Mouse (Mus musculus) intestine, postnatal 0 days (tissue): ENCODE data around the gene Mthfsd. TPM values are rescaled to one million over a fixed set of nuclear protein-coding genes. Genes with fewer than 3 reads are reported as not detected.

ENCODE experiments used
- ATAC-seq: fragments of 200-750 bp; cut with Nextera tagmentation; 2 replicates; pipeline ENCODE4 v1.8.0; 2017; ENCODE audit warnings: mild to moderate bottlenecking, moderate TSS enrichment, moderate library complexity
- H3K27ac ChIP-seq: fragments of 300-500 bp; sonication (generic); 2 replicates; pipeline ENCODE4 v1.5.1; 2014; ENCODE audit warnings: mild to moderate bottlenecking, low read depth, low read length, moderate library complexity
- H3K27me3 ChIP-seq: fragments of 300-500 bp; sonication (generic); replicated peaks from 2 replicates; pipeline ENCODE4 v1.6.1; 2014; ENCODE audit warnings: low read length, mixed read lengths; ENCODE audit not compliant: control insufficient read depth, insufficient read depth
- H3K36me3 ChIP-seq: fragments of 300-500 bp; sonication (generic); 2 replicates; pipeline ENCODE4 v1.6.1; 2014; ENCODE audit warnings: mild to moderate bottlenecking, moderate library complexity; ENCODE audit not compliant: control insufficient read depth, insufficient read depth
- H3K4me1 ChIP-seq: fragments of 300-500 bp; sonication (generic); replicated peaks from 2 replicates; pipeline ENCODE4 v1.6.1; 2014; ENCODE audit warnings: antibody characterized with exemption, low read length, mixed read lengths; ENCODE audit not compliant: control insufficient read depth, insufficient read depth
- H3K4me2 ChIP-seq: fragments of 300-500 bp; sonication (generic); replicated peaks from 2 replicates; pipeline ENCODE4 v1.6.1; 2014; ENCODE audit warnings: low read depth, mild to moderate bottlenecking, moderate library complexity
- H3K4me3 ChIP-seq: fragments of 300-500 bp; sonication (generic); 2 replicates; pipeline ENCODE4 v1.5.1; 2014; ENCODE audit warnings: low read depth, low read length
- H3K9ac ChIP-seq: fragments of 300-500 bp; sonication (generic); 2 replicates; pipeline ENCODE4 v1.6.1; 2014; ENCODE audit warnings: mild to moderate bottlenecking, low read depth, low read length
- H3K9me3 ChIP-seq: fragments of 300-500 bp; sonication (generic); 2 replicates; pipeline ENCODE4 v1.6.1; 2016; ENCODE audit warnings: mixed run types; ENCODE audit not compliant: control insufficient read depth
- CTCF ChIP-seq: sonication (generic); IDR thresholded peaks from 2 replicates; pipeline ENCODE4 v1.5.1; 2016; ENCODE audit warnings: low read depth, mild to moderate bottlenecking, control low read depth, antibody characterized with exemption, moderate library complexity
- WGBS: fragments of 180-500 bp; shearing (Covaris S2); extraction: QIAGEN DNeasy Blood & Tissue Kit; methylation state at CpG from one replicate; pipeline ENCODE4 v1.1.7; 2014; 5-methylcytosine and 5-hydroxymethylcytosine counted together
- polyA plus RNA-seq: library from polyadenylated mRNA; unstranded; fragments of >200 nt; fragmentation: Nextera tagmentation; extraction: Ambion mirVana; gene quantifications from 2 replicates; pipeline ENCODE4 v1.2.1, GENCODE M21; 2015

Mthfsd gene
- polyA plus RNA-seq, 1 experiment from 2014 or later = 24.9 TPM

- no peak overlapping the region for H3K4me3 ChIP-seq
- ATAC-seq = 0 out of 2 replicates have a peak, but pooled peaks have one; percentile 28
- no peak for TF ChIP-seq CTCF
- peak overlapping the region; percentile 35; the same call in 1 of the 2 replicates for H3K4me2 ChIP-seq
- H3K4me1 ChIP-seq = no peaks in the 10 kb centered on the region
- H3K9me3 ChIP-seq = no peaks in the 10 kb centered on the region
- peaks cover 43% of the 10 kb centered on the region for H3K27me3 ChIP-seq
- H3K27ac ChIP-seq = 0 out of 2 replicates have a peak overlapping the region, but pooled peaks have one; percentile 35
- peaks cover 4% of the 10 kb centered on the region for H3K36me3 ChIP-seq
- WGBS = 23% methylated on average over 6 of the region's 6 CpGs
- no peak overlapping the region for H3K9ac ChIP-seq
Observed at GRCm38 (mm10) chr8:121092141-121092540, 16.1 kb downstream of the Mthfsd start.

DNA sequence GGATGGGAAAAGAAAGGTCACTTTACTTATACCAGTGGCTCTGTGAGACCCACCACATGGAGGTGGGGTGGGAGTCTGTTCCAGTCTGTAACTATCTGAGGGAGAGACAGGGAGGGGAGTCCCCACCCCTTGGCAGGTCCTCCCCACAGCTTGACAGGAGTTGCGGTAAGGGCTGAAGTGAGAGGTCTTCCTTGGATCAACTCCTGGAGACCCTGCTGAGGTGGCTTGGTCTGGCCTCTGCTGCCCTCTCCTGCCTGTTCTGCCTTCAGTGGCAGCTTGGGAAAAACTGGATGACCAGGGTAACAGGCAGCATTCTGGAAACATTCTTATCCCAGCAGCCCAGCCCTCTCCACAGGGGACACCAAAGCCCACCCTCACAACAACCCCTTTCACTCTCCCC is 17.5 kb downstream of the Mthfsd start:
- 5% methylated on average over 1 of the region's 1 CpGs for WGBS
- peaks cover 3% of the 10 kb centered on the region; the same call in 1 of the 2 replicates for H3K36me3 ChIP-seq
- peak overlapping the region; percentile 84; the same call in 1 of the 2 replicates for H3K4me2 ChIP-seq
- H3K27me3 ChIP-seq = peaks cover 56% of the 10 kb centered on the region
- H3K9me3 ChIP-seq = no peaks in the 10 kb centered on the region
- peak; percentile 65 for TF ChIP-seq CTCF
- no peak overlapping the region for H3K4me3 ChIP-seq
- no peak for ATAC-seq
- H3K27ac ChIP-seq = peak overlapping the region; percentile 54; the same call in 1 of the 2 replicates
- H3K4me1 ChIP-seq = no peaks in the 10 kb centered on the region
- 0 out of 2 replicates have a peak overlapping the region, but pooled peaks have one; percentile 22 for H3K9ac ChIP-seq

- no peak for ATAC-seq
- H3K4me2 ChIP-seq = peak overlapping the region; percentile 84
- no peaks in the 10 kb centered on the region for H3K4me1 ChIP-seq
- TF ChIP-seq CTCF = no peak
- H3K4me3 ChIP-seq = peak overlapping the region; percentile 65
- peak overlapping the region; percentile 57 for H3K27ac ChIP-seq
- peaks cover 65% of the 10 kb centered on the region for H3K27me3 ChIP-seq
- 10% methylated on average over 32 of the region's 32 CpGs for WGBS
- no peaks in the 10 kb centered on the region for H3K9me3 ChIP-seq
- H3K9ac ChIP-seq = peak overlapping the region; percentile 75
- H3K36me3 ChIP-seq = peaks cover 3% of the 10 kb centered on the region; the same call in 1 of the 2 replicates
Observed at GRCm38 (mm10) chr8:121089631-121090380, 18.4 kb downstream of the Mthfsd start.

- Histone ChIP-seq H3K4me2 (peak overlapping the region; percentile 84), H3K4me1 (no peaks in the 10 kb centered on the region), H3K27ac (peak overlapping the region; percentile 57), H3K4me3 (peak overlapping the region; percentile 65), H3K9ac (peak overlapping the region; percentile 75), H3K36me3 (peaks cover 3% of the 10 kb centered on the region; the same call in 1 of the 2 replicates), H3K9me3 (no peaks in the 10 kb centered on the region), H3K27me3 (peaks cover 72% of the 10 kb centered on the region)
- TF ChIP-seq CTCF = no peak
- no peak for ATAC-seq
- WGBS = 7% methylated on average over 40 of the region's 40 CpGs
Observed at GRCm38 (mm10) chr8:121088871-121089630, 19.1 kb downstream of the Mthfsd start.

DNA sequence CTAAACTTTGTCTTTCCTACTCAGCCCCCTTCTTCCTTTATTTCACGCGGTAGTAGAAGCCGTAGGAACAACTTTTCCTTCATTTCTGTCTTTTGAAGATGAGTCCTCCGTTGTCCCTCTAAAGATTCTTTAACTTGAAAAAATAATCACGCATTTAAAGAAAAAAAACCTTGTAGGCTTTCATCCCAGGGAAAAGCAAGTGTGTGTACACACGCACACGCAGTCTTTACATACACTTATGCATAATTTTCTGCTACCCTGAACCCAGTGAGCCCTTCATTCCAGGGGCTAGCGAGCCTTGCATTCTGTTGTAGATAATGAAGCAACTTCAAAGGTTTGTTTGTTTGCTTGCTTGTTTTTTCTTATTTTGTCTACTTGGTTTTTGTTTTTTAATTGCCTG is 19.9 kb downstream of the Mthfsd start:
- peaks cover 3% of the 10 kb centered on the region; the same call in 1 of the 2 replicates for H3K36me3 ChIP-seq
- H3K4me2 ChIP-seq = peak overlapping the region; percentile 84
- no peak overlapping the region for H3K27ac ChIP-seq
- H3K4me3 ChIP-seq = peak overlapping the region; percentile 65
- TF ChIP-seq CTCF = no peak
- peaks cover 78% of the 10 kb centered on the region for H3K27me3 ChIP-seq
- no peaks in the 10 kb centered on the region for H3K4me1 ChIP-seq
- peak overlapping the region; percentile 75 for H3K9ac ChIP-seq
- H3K9me3 ChIP-seq = no peaks in the 10 kb centered on the region
- ATAC-seq = no peak
- 14% methylated on average over 8 of the region's 8 CpGs for WGBS
